Mouse (Mus musculus): Measurements from ENCODE around the gene Car1. TPM values are rescaled to one million over a fixed set of nuclear protein-coding genes. Genes with fewer than 3 reads are reported as not detected.
"Not testable (repeated sequence)": the region's sequence is repeated elsewhere in the genome, so short reads cannot be mapped to it uniquely, and the experiment has no call there.

Car1 gene
- polyA plus RNA-seq, 1 experiment from 2014 or later = not detected

DNA sequence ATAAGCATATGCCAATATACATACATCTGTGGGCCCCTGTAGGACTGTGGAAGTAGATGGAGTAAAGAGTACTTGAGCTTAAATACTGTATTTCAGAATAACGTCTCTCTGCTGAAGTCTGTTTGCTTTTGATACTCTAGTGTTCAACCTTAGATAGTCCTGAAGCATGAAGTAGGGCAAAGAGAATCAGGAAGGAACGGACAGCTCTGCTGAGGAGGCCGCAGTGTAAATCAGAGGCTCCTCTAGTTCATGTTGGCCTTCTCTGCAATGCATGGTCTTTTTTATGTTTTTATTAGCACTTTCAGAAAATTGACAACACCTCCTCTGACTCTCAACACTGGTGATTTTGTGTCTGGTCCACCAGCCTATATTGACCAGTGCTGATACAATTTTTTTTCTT lies 2.2 kb downstream of the Car1 start:
- no peaks in the 10 kb centered on the region for H3K27me3 ChIP-seq (ENCODE audit: low read depth, poor library complexity, severe bottlenecking)
- H3K27ac ChIP-seq (replicated peaks) = no peak overlapping the region
- H3K4me3 ChIP-seq = no peak overlapping the region
- no peaks in the 10 kb centered on the region for H3K9me3 ChIP-seq (replicated peaks)
- no peaks in the 10 kb centered on the region for H3K4me1 ChIP-seq
- DNase-seq (ENCODE audit: low spot score) = no peak
- no peaks in the 10 kb centered on the region for H3K36me3 ChIP-seq
- WGBS = 95% methylated on average over 3 of the region's 3 CpGs

- H3K36me3 ChIP-seq = no peaks in the 10 kb centered on the region
- H3K27me3 ChIP-seq (ENCODE audit: low read depth, poor library complexity, severe bottlenecking) = no peaks in the 10 kb centered on the region
- no peak overlapping the region for H3K27ac ChIP-seq (replicated peaks)
- no peak overlapping the region for H3K4me3 ChIP-seq
- no peaks in the 10 kb centered on the region for H3K4me1 ChIP-seq
- DNase-seq (ENCODE audit: low spot score) = no peak
- WGBS = 89% methylated on average over 6 of the region's 6 CpGs
- H3K9me3 ChIP-seq (replicated peaks) = no peaks in the 10 kb centered on the region
These were observed 3.3 kb downstream of the Car1 start for GRCm38 (mm10) chr3:14804906-14805305.

GRCm38 (mm10) chr3:14797069-14797468 lies 11.1 kb downstream of the Car1 start:
- Histone ChIP-seq H3K36me3 (no peaks in the 10 kb centered on the region), H3K4me1 (no peaks in the 10 kb centered on the region), H3K4me3 (no peak overlapping the region), H3K9me3 (replicated peaks) (no peaks in the 10 kb centered on the region), H3K27ac (replicated peaks) (no peak overlapping the region), H3K27me3 (ENCODE audit: low read depth, poor library complexity, severe bottlenecking) (no peaks in the 10 kb centered on the region)
- no peak for DNase-seq (ENCODE audit: low spot score)
- 94% methylated on average over 3 of the region's 3 CpGs for WGBS

- Histone ChIP-seq H3K4me1 (no peaks in the 10 kb centered on the region), H3K4me3 (no peak overlapping the region), H3K36me3 (no peaks in the 10 kb centered on the region), H3K27me3 (ENCODE audit: low read depth, poor library complexity, severe bottlenecking) (no peaks in the 10 kb centered on the region), H3K9me3 (replicated peaks) (no peaks in the 10 kb centered on the region), H3K27ac (replicated peaks) (no peak overlapping the region)
- DNase-seq (ENCODE audit: low spot score) = no peak
- WGBS = 82% methylated on average over 4 of the region's 4 CpGs
These were observed 12.7 kb downstream of the Car1 start for GRCm38 (mm10) chr3:14795292-14796020.

DNA sequence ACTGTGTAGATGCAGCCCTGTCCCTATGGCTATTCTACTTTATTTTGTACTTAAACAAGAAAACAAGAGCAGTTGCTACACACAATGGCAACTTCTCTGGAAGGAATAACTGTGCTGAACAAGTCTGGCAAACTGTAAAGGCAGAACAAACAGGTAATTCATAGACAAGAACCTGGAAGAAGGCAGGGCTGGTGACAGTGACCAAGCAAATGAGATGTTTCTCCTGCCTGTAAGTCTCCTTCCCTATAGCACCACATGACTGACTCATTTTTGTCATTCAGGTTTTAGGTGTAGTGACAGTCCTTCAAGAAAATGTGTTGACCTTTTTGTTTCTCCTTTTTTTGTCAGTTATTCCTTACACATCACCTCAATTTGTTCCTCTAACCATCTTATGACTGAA lies 16.1 kb downstream of the Car1 start:
- 0 out of 2 replicates have a peak, but pooled peaks cover 1% of the 10 kb centered on the region for H3K4me1 ChIP-seq
- H3K9me3 ChIP-seq (replicated peaks) = no peaks in the 10 kb centered on the region
- H3K4me3 ChIP-seq = no peak overlapping the region
- H3K36me3 ChIP-seq = no peaks in the 10 kb centered on the region
- no peak overlapping the region for H3K27ac ChIP-seq (replicated peaks)
- no peak for DNase-seq (ENCODE audit: low spot score)
- no peaks in the 10 kb centered on the region for H3K27me3 ChIP-seq (ENCODE audit: low read depth, poor library complexity, severe bottlenecking)

DNA sequence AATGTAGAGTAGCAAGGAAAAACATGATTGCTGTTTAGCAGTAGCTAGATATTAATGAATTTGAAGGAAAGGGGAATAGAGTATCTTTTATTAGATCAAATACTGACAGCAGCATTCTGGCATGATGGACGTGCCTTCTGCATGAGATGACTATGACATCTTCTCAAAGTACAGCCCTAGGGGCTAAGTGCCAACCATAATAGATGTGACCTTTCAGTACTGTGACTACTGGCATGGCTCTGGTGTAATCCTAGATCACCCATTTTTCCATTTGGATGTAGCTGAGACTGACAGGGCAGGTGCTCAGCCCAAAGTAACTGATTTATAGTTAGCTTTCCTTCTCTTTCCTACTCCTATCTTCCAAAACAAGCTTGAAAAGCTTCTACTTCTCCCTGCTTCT lies 20.6 kb downstream of the Car1 start:
- Histone ChIP-seq H3K36me3 (no peaks in the 10 kb centered on the region), H3K9me3 (replicated peaks) (no peaks in the 10 kb centered on the region), H3K4me3 (no peak overlapping the region), H3K27ac (replicated peaks) (no peak overlapping the region), H3K27me3 (ENCODE audit: low read depth, poor library complexity, severe bottlenecking) (no peaks in the 10 kb centered on the region), H3K4me1 (peaks cover 8% of the 10 kb centered on the region; the same call in 1 of the 2 replicates)
- no peak for DNase-seq (ENCODE audit: low spot score)
- WGBS = 79% methylated on average over 1 of the region's 1 CpGs

DNA sequence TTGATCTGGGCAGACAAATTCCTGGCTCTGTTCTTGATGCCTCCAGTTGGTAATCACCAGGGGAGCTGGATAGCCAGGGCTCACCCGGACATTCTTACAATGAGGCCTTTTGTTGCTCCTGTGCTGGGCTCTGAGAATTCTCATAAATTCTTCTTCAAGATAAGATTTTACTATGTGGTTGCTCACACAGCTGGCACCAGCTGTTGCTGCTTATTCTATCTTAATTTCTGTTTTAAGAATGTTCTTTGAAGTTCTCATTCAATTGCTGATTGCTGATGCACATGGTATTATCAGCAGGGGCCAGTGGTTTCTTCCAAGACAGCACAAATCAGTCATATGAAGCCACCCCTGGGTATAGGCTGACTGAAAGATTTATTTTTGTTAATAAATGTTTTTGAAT lies 21.0 kb downstream of the Car1 start:
- H3K27ac ChIP-seq (replicated peaks) = no peak overlapping the region
- H3K36me3 ChIP-seq = no peaks in the 10 kb centered on the region
- no peaks in the 10 kb centered on the region for H3K27me3 ChIP-seq (ENCODE audit: low read depth, poor library complexity, severe bottlenecking)
- H3K9me3 ChIP-seq (replicated peaks) = no peaks in the 10 kb centered on the region
- H3K4me1 ChIP-seq = peaks cover 8% of the 10 kb centered on the region; the same call in 1 of the 2 replicates
- no peak overlapping the region for H3K4me3 ChIP-seq
- 63% methylated on average over 1 of the region's 1 CpGs for WGBS
- no peak for DNase-seq (ENCODE audit: low spot score)

DNA sequence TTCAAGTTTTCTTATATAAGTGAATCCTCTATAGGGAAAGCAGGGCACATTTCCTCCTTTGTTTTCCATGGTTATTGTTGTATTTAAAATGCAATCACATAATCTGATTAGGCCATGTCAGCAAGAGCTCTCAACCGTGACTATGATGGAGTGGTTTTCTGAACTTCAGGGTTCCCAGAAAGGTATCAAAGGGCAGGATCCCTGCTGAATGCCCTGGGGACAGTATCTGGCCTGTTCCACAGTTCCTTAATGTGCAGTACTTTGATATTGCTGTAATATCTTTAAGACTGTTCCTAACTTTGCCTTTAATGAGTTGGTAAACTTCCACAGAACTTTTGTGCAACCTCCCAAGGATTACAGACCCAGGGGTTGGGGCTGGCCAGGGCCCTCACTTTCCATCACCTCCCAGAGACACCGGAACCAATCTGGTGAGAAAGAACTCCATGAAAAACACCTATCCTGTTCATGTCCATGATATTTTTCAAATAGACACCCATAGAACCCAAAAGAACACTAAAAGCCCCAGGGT lies 21.6 kb downstream of the Car1 start:
- Histone ChIP-seq H3K27ac (replicated peaks) (no peak overlapping the region), H3K4me3 (no peak overlapping the region), H3K36me3 (no peaks in the 10 kb centered on the region), H3K9me3 (replicated peaks) (no peaks in the 10 kb centered on the region), H3K4me1 (peaks cover 8% of the 10 kb centered on the region; the same call in 1 of the 2 replicates), H3K27me3 (ENCODE audit: low read depth, poor library complexity, severe bottlenecking) (no peaks in the 10 kb centered on the region)
- no peak for DNase-seq (ENCODE audit: low spot score)
- 61% methylated on average over 2 of the region's 2 CpGs for WGBS

GRCm38 (mm10) chr3:14785353-14785752 lies 22.8 kb downstream of the Car1 start:
- DNase-seq (ENCODE audit: low spot score) = no peak
- H3K4me3 ChIP-seq = no peak overlapping the region
- 89% methylated on average over 2 of the region's 2 CpGs for WGBS
- H3K4me1 ChIP-seq = peaks cover 8% of the 10 kb centered on the region; the same call in 1 of the 2 replicates
- H3K36me3 ChIP-seq = no peaks in the 10 kb centered on the region
- no peaks in the 10 kb centered on the region for H3K27me3 ChIP-seq (ENCODE audit: low read depth, poor library complexity, severe bottlenecking)
- H3K9me3 ChIP-seq (replicated peaks) = no peaks in the 10 kb centered on the region
- no peak overlapping the region for H3K27ac ChIP-seq (replicated peaks)

GRCm38 (mm10) chr3:14783198-14783597 lies 25.0 kb downstream of the Car1 start:
- DNase-seq (ENCODE audit: low spot score); H3K4me3 ChIP-seq; H3K4me1 ChIP-seq; H3K9me3 ChIP-seq (replicated peaks); H3K36me3 ChIP-seq; H3K27ac ChIP-seq (replicated peaks); H3K27me3 ChIP-seq (ENCODE audit: low read depth, poor library complexity, severe bottlenecking): not testable (repeated sequence)
- 85% methylated on average over 5 of the region's 5 CpGs for WGBS

DNA sequence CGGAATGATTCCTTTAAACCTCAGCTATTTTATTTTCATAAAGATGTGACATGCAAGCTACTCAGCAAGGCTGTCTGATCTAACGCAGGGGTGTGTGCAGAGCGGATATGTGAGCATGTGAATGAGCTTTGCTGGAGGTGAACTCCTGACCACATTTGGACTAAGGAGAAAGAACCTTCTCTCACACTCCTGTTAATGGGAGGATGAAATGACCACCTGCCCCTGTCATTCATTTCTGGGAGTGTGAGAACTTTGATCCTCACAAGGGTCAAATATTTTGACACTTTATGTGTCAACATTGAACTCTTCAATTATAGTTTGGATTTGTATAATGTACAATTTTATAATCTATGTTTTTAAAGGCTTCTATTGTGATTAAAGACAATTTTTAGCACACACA lies 25.8 kb downstream of the Car1 start:
- not testable (repeated sequence) for H3K36me3 ChIP-seq; DNase-seq (ENCODE audit: low spot score); H3K27ac ChIP-seq (replicated peaks); H3K27me3 ChIP-seq (ENCODE audit: low read depth, poor library complexity, severe bottlenecking); H3K4me1 ChIP-seq; H3K9me3 ChIP-seq (replicated peaks); H3K4me3 ChIP-seq
- 92% methylated on average over 3 of the region's 3 CpGs for WGBS

- Histone ChIP-seq H3K27ac (replicated peaks) (no peak overlapping the region), H3K9me3 (replicated peaks) (no peaks in the 10 kb centered on the region), H3K36me3 (no peaks in the 10 kb centered on the region), H3K4me3 (no peak overlapping the region), H3K27me3 (ENCODE audit: low read depth, poor library complexity, severe bottlenecking) (no peaks in the 10 kb centered on the region), H3K4me1 (no peaks in the 10 kb centered on the region)
- DNase-seq (ENCODE audit: low spot score) = no peak
- 84% methylated on average over 2 of the region's 2 CpGs for WGBS
These were observed 28.0 kb downstream of the Car1 start for GRCm38 (mm10) chr3:14780212-14780611.

- H3K4me3 ChIP-seq; DNase-seq (ENCODE audit: low spot score); H3K27me3 ChIP-seq (ENCODE audit: low read depth, poor library complexity, severe bottlenecking); H3K4me1 ChIP-seq; H3K27ac ChIP-seq (replicated peaks); H3K36me3 ChIP-seq; H3K9me3 ChIP-seq (replicated peaks): not testable (repeated sequence)
- WGBS = 78% methylated on average over 3 of the region's 3 CpGs
These were observed 31.5 kb downstream of the Car1 start for GRCm38 (mm10) chr3:14776497-14777162.

Measured in midbrain, embryonic 10.5 days (tissue).